Mouse (Mus musculus): ENCODE data around the gene Nfic.

- TF ChIP-seq CTCF (IDR thresholded peaks at IDR 0.05; ENCODE audit: borderline replicate concordance, control insufficient read depth, extremely low read depth, insufficient read depth, low read length, poor library complexity): no peak
- TF ChIP-seq POLR2A (IDR thresholded peaks at IDR 0.05; ENCODE audit: control insufficient read depth, extremely low read depth, insufficient read depth, low read length, poor library complexity): no peak
These were observed 17.6 kb upstream of the Nfic start for GRCm38 (mm10) chr10:81473003-81473451.

All from thymus, adult 2 months (tissue).